Mouse (Mus musculus) kidney, adult 2 months (tissue): ENCODE measurements around the gene Med26. TPM values are rescaled to one million over a fixed set of nuclear protein-coding genes. Genes with fewer than 3 reads are reported as not detected.

ENCODE experiments used
- DNase-seq: peaks from one replicate; pipeline ENCODE4 v3.0.0; 2021
- H3K27ac ChIP-seq: fragments of 200-500 bp; 2 replicates; pipeline ENCODE4 v1.5.1; 2012; ENCODE audit warnings: low read depth, low read length, control low read depth, inconsistent platforms; ENCODE audit not compliant: insufficient read depth
- H3K27me3 ChIP-seq: fragments of 200-500 bp; replicated peaks from 2 replicates; pipeline ENCODE4 v1.6.1; 2012; ENCODE audit warnings: mild to moderate bottlenecking, moderate library complexity, low read length, inconsistent platforms; ENCODE audit not compliant: control insufficient read depth, insufficient read depth
- H3K36me3 ChIP-seq: fragments of 200-500 bp; 2 replicates; pipeline ENCODE4 v1.6.1; 2012; ENCODE audit warnings: mild to moderate bottlenecking, moderate library complexity, low read length, inconsistent platforms; ENCODE audit not compliant: control insufficient read depth, insufficient read depth
- H3K4me1 ChIP-seq: fragments of 200-500 bp; 2 replicates; pipeline ENCODE4 v1.6.1; 2011; ENCODE audit warnings: low read length; ENCODE audit not compliant: control insufficient read depth, insufficient read depth
- H3K4me3 ChIP-seq: fragments of 200-500 bp; 2 replicates; pipeline ENCODE4 v1.5.1; 2011; ENCODE audit warnings: mild to moderate bottlenecking, low read depth, low read length, control low read depth; ENCODE audit not compliant: insufficient read depth
- CTCF ChIP-seq: fragments of 200-500 bp; conservative IDR thresholded peaks from 2 replicates; pipeline ENCODE4 v1.5.1; 2011; ENCODE audit warnings: low read depth, mild to moderate bottlenecking, control low read depth, low read length, moderate library complexity, mixed read lengths; ENCODE audit not compliant: insufficient read depth, insufficient read length
- POLR2A ChIP-seq: fragments of 200-500 bp; IDR thresholded peaks from one replicate; pipeline ENCODE4 v1.6.1; 2011; ENCODE audit warnings: low read depth, low read length, control low read depth
- WGBS: fragments of 180-500 bp; shearing (Covaris S2); methylation state at CpG from one replicate; pipeline ENCODE4 v1.1.7; 2018; 5-methylcytosine and 5-hydroxymethylcytosine counted together
- polyA plus RNA-seq: library from polyadenylated mRNA; depleted of rRNA; stranded (reverse); fragments of >200 nt; gene quantifications from 2 replicates; pipeline ENCODE4 v1.2.3, GENCODE M21; 2012

The Med26 gene
- polyA plus RNA-seq, 1 experiment, result 6.1 TPM

DNA sequence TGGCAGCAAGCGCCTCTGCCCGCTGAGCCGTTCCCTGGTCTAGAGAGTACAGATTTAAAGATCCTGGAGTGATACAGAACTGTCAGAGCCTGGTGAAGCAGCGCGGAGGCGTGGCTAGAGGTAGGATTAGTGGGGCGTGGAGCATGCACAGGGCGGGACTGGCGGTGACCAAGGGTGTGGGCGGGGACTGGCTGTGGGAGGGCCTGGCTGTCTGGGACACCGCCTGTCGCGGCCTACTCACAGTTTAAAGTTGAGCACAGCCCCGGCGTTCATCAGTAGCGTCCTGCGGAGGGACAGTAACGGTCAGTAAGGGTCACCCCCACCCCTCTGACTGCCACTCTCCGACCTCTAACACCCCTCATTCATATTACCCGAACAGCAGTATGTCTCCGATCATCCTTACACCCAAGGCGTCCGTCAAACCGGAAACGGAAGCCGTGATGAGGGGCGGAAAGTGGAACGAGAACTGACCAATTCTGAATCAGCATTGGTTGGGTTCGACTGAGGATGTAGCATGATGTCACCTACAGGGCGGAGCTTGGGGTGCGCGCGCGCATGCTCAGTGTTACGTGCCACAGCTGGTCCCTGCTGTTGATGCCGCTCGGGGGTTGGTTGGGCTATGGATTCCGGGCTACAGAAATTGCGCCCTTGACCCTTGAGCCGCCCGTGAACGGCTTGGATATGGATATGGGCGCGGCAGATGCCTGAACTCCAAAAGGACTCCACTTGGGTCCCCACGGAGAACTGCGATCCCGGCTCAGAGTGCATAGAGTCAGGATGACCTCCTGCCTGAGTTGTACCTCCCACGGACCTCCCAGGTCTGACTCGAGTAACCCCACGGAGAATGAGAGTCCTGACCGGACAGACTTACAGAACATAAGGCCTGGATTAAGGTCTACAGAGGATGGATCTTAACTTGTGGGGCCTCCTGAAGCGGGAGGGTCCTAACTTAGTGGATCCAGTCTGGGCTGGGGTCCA, 22.9 kb upstream of the Med26 start, which contains the start of gene Smim7:
Smim7 (minus strand) TSS at position 456 of the 978 bp plus-strand sequence.
- H3K4me3 ChIP-seq, result peak within 1 kb of the TSS; percentile 82
- H3K4me1 ChIP-seq, result peaks cover 12% of the 10 kb centered on the region
- no peaks in the 10 kb centered on the region for H3K27me3 ChIP-seq
- peak; percentile 100 for DNase-seq
- peak within 1 kb of the TSS; percentile 95 for H3K27ac ChIP-seq
- TF ChIP-seq CTCF (no peak), POLR2A (peak; percentile 66)
- no peaks in the 10 kb centered on the region for H3K36me3 ChIP-seq
- WGBS, result under 1% methylated on average over 52 of the region's 52 CpGs

DNA sequence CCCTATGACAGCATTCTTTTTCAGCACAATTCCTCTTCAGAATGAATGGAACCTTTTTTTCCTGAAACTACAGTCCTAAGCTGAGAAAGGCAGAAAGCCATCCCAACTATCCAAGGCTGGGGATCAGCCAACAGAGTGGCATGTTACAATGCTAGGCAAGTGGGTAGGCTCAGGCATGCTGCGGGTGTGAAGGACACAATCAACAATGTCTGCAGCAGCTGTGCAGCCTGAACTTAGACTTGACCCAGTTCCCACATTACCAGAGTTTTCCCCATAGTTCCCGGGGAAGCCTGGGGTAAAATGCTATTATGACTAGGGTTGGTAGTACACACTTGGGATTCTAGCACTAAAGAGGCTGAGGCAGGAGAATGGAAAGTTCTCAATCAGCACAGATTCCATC, 17.9 kb upstream of the Med26 start:
- Histone ChIP-seq H3K4me3 (no peak overlapping the region), H3K27me3 (no peaks in the 10 kb centered on the region), H3K27ac (no peak overlapping the region), H3K36me3 (no peaks in the 10 kb centered on the region), H3K4me1 (peaks cover 6% of the 10 kb centered on the region)
- DNase-seq, result no peak
- WGBS, result 94% methylated on average over 2 of the region's 2 CpGs
- TF ChIP-seq POLR2A (no peak), CTCF (no peak)

DNA sequence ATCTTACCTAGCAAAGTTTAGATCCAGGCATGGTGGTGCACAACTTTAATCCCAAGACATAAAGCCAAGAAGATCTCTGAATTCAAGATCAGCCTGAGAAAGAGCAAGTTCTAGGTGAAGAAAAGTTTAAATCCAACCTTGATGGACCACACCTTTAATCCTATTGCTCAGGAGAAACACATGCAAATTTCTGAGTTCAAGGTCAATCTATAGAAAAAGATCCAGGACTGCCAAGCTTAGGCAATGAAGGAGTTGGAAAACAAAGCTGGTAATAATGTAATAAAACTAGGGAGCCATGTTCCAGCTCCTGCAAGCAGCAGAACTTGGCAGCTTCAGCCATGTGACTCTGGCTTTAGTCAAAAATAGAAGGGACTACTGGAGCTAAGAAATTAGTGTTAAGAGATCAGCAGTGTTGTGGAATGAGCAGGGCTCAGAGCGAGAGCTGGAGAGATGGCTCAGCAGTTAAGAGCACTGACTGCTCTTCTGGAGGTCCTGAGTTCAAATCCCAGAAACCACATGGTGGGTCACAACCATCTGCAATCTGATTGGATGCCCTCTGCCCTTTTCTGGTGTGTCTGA, 13.1 kb upstream of the Med26 start:
- DNase-seq, result no peak
- TF ChIP-seq CTCF, result no peak
- TF ChIP-seq POLR2A, result no peak
- H3K27me3 ChIP-seq, result no peaks in the 10 kb centered on the region
- no peak overlapping the region for H3K4me3 ChIP-seq
- H3K4me1 ChIP-seq, result peaks cover 5% of the 10 kb centered on the region; the same call in 1 of the 2 replicates
- H3K36me3 ChIP-seq, result no peaks in the 10 kb centered on the region; the same call in 1 of the 2 replicates
- H3K27ac ChIP-seq, result no peak overlapping the region
- 70% methylated on average over 1 of the region's 1 CpGs for WGBS

DNA sequence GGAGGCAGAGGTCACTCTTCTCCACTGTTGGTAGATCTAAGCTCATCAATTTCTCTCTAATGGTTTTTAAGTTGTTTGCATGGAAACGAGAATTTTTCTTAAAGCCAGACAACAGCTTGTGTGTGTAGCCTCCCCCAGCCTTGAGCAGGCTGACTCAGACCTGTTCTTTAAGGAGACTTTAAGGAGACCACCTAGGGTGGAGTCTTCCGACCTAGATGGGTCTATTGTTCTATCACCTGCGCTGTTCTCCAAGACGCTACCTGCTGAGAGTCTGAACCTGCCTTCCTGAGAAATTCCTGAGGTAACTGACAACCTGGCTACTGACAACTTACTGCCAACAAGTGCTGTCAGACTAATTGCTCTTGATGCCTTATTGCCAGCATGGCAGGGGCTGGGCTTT, 7.7 kb upstream of the Med26 start:
- Histone ChIP-seq H3K4me1 (peaks cover 5% of the 10 kb centered on the region; the same call in 1 of the 2 replicates), H3K4me3 (no peak overlapping the region), H3K27ac (no peak overlapping the region), H3K36me3 (no peaks in the 10 kb centered on the region; the same call in none of the 2 replicates), H3K27me3 (no peaks in the 10 kb centered on the region)
- WGBS, result 77% methylated on average over 4 of the region's 4 CpGs
- TF ChIP-seq POLR2A (no peak), CTCF (no peak)
- no peak for DNase-seq

DNA sequence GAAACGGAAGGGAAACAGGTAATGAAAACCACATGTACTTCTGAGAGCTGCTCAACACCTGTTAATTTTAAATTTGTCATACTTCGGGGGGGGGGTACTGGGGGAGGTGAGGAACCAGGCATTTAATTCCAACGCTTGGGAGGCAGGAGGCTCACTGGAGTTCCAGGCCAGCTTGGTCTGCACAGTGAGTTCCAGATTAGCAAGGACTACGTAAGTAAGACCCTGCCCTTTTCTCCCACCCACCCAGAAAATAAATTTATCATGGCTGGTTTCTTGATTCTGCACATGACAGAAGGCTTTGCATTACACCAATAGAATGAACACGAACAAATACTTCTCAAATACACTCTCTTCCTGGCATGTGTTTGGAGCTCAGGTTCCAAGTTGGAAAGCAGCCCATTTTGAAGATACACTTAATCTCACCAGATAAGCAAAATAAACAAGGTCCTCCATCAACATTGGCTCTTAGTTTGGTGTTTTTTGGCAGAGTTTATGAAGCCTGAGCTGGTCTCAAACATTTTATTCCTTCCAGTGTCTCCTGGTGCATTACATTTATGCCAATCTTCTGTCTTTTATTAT, 1.3 kb upstream of the Med26 start:
- H3K36me3 ChIP-seq, result no peaks in the 10 kb centered on the region; the same call in 1 of the 2 replicates

DNA sequence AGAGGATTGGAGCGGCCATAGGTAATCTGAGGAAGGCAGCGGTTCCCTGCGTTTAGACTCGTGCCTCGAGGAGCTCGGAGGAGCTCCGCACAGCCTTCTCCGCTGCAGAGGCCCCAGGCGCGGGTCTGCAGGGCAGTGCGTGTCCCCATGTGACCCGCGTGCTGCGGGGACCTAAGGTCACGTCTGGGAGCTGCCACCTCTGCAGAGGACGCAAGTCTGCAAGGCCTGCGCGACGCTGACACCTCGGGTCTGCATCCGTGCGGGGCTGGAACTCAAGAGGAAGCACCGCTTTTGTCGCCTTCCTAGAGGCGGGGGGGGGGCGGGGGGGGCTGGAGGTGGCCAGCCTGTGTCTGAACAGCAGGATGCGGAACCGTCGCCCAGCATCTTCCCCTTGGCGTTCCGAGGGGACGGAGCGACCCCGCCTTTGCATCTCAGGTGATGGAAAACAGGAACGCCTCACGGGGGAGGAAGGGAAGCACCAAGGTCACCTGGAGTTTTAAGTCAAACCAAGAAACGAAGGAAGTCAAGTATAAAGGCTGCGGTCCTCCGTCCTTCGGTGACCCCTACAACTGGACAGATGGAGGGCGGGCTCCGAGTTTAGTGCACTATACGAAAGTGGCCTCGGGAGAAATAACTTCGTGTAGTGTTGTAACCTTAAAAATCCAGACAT, 709 bp upstream of the Med26 start:
- Histone ChIP-seq H3K4me3 (peak overlapping the region; percentile 63), H3K4me1 (peaks cover 3% of the 10 kb centered on the region; the same call in 1 of the 2 replicates), H3K36me3 (no peaks in the 10 kb centered on the region; the same call in 1 of the 2 replicates), H3K27ac (peak overlapping the region; percentile 67), H3K27me3 (no peaks in the 10 kb centered on the region)
- under 1% methylated on average over 45 of the region's 45 CpGs for WGBS
- DNase-seq, result no peak
- TF ChIP-seq CTCF (no peak), POLR2A (no peak)

More for the DNA sequence above, 1.3 kb upstream of the Med26 start:
- TF ChIP-seq CTCF (no peak), POLR2A (no peak)
- Histone ChIP-seq H3K4me3 (peak overlapping the region; percentile 63), H3K27ac (peak overlapping the region; percentile 64), H3K27me3 (no peaks in the 10 kb centered on the region), H3K4me1 (peaks cover 3% of the 10 kb centered on the region; the same call in 1 of the 2 replicates)
- DNase-seq, result peak; percentile 32
- WGBS, result 5% methylated on average over 5 of the region's 5 CpGs
